Mouse (Mus musculus): ENCODE measurements around the gene Crygn. TPM values are rescaled to one million over a fixed set of nuclear protein-coding genes. Genes with fewer than 3 reads are reported as not detected.

The Crygn gene
- polyA plus RNA-seq, 1 experiment from 2014 or later, result 0.77 TPM

DNA sequence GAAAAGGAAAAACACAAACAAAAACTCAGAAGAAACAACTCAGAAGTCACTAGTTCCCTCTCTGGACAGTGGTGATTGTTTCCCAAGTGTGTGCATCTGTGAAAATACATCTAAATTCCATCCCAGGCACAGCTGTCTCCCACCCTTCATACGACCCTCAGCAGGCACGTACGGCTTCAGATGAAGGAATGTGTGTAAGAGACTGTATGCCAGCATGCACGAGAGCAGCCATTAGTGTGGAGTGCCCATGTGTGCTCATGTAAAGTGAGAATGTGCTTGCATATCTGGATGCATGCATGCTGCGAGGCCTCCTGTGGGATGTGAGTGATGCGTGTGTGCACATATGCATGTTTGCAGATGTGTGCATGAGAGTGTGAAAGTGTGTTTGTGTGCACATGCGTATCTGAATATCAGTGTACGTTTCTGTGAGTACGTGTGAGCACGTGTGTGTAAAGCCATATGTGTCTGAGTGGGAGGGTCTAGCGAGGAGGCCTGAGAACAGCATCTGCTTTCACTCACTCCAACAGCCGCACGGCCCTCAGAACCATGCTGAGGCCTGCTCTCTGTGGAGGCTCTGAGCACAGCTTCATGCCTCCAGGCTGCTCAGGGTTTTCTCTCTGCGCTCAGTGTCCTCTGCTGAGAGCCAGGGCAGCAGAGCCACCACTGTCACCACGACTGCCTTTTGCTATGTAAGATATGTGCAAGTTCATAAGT, 16.5 kb downstream of the Crygn start:
- Histone ChIP-seq H3K27me3 (no peaks in the 10 kb centered on the region), H3K4me2 (no peak overlapping the region), H3K36me3 (no peaks in the 10 kb centered on the region), H3K9ac (no peak overlapping the region), H3K27ac (replicated peaks) (no peak overlapping the region), H3K4me3 (no peak overlapping the region), H3K4me1 (replicated peaks) (no peaks in the 10 kb centered on the region), H3K9me3 (no peaks in the 10 kb centered on the region)
- WGBS, result 72% methylated on average over 15 of the region's 15 CpGs
- no peak for ATAC-seq (ENCODE audit: low FRiP score, low read depth)

- Histone ChIP-seq H3K27me3 (no peaks in the 10 kb centered on the region), H3K4me3 (no peak overlapping the region), H3K9me3 (no peaks in the 10 kb centered on the region), H3K27ac (replicated peaks) (peak overlapping the region; percentile 23; the same call in 1 of the 2 replicates), H3K4me1 (replicated peaks) (no peaks in the 10 kb centered on the region), H3K4me2 (no peak overlapping the region), H3K36me3 (no peaks in the 10 kb centered on the region), H3K9ac (no peak overlapping the region)
- WGBS, result 63% methylated on average over 15 of the region's 15 CpGs
- no peak for ATAC-seq (ENCODE audit: low FRiP score, low read depth)
Observed at GRCm38 (mm10) chr5:24739141-24739753, 18.6 kb downstream of the Crygn start.

DNA sequence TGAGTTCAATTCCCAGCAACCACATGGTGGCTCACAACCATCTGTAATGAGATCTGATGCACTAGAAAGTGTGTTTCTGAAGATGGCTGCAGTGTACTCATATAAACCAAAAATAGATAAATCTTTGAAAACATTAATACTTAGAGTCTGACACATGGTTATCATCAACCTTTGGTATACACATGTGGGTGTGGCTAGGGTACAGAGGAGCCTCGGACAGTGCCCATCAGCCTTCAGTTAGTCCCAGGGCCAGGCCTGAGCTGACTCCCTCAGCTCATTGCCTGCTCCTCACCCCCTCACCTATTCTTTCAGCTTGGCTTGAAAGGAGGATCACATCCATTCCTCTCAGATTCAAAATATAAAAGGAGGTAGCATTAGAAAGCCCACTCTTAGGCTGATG, 19.3 kb downstream of the Crygn start:
- no peaks in the 10 kb centered on the region for H3K36me3 ChIP-seq
- ATAC-seq (ENCODE audit: low FRiP score, low read depth), result no peak
- H3K4me2 ChIP-seq, result no peak overlapping the region
- no peaks in the 10 kb centered on the region for H3K9me3 ChIP-seq
- 88% methylated on average over 1 of the region's 1 CpGs for WGBS
- H3K4me1 ChIP-seq (replicated peaks), result 0 out of 2 replicates have a peak, but pooled peaks cover under 1% of the 10 kb centered on the region
- H3K27ac ChIP-seq (replicated peaks), result no peak overlapping the region
- H3K9ac ChIP-seq, result no peak overlapping the region
- H3K4me3 ChIP-seq, result no peak overlapping the region
- H3K27me3 ChIP-seq, result no peaks in the 10 kb centered on the region

DNA sequence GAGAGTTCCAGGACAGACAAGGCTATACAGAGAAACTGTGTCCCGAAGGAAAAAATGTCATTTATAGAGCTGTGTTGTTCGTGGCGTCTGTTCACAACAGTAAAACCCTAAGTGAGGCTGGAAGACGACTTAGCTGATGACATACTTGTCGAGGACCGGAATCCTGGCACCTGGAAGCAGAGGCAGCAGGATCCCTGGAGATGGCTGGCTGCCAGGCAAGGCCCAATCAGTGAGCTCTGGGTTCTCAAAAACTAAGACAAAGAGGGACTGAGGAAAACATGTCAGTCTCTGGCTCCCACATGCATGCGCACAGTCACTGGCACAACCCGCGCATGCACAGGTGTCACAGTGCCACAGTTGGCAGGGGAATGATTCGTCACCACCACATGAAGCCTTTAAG, 20.2 kb downstream of the Crygn start:
- H3K4me2 ChIP-seq, result no peak overlapping the region
- ATAC-seq (ENCODE audit: low FRiP score, low read depth), result no peak
- no peaks in the 10 kb centered on the region for H3K27me3 ChIP-seq
- H3K9me3 ChIP-seq, result no peaks in the 10 kb centered on the region
- 92% methylated on average over 10 of the region's 10 CpGs for WGBS
- no peak overlapping the region for H3K4me3 ChIP-seq
- H3K9ac ChIP-seq, result no peak overlapping the region
- H3K27ac ChIP-seq (replicated peaks), result no peak overlapping the region
- no peaks in the 10 kb centered on the region for H3K36me3 ChIP-seq
- H3K4me1 ChIP-seq (replicated peaks), result peaks cover 9% of the 10 kb centered on the region; the same call in 1 of the 2 replicates

DNA sequence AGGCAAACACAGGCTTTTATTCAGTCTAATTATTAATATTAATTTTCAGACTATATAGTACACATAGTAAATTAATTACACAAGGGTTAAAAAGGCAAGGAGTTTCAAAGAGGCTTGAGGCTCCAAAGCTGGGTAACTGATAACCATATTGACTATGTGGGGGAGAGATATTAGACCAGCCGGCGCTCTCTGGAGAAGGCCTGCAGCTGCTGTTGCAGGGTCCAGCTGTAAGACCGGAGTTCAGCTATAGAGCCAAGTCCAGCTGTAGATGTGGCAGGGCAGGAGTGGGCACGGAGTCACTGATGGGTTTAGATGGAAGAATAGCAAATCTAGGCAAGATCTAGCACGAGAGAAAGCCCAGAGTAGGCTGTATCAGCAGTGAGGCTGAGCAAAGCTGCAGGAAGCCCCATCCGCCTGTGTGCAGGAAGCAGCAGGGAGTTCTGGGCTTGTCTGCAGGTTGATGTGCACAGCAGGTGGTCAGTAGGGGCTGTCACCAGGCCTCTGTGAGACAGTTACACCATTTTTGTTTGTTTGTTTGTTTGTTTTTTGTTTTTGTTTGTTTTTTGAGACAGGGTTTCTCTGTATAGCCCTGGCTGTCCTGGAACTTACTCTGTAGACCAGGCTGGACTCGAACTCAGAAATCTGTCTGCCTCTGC, 23.9 kb downstream of the Crygn start:
- Histone ChIP-seq H3K4me2 (no peak overlapping the region), H3K27ac (replicated peaks) (no peak overlapping the region), H3K9ac (no peak overlapping the region), H3K36me3 (no peaks in the 10 kb centered on the region), H3K9me3 (no peaks in the 10 kb centered on the region), H3K4me1 (replicated peaks) (peaks cover 25% of the 10 kb centered on the region), H3K4me3 (no peak overlapping the region), H3K27me3 (peaks cover 27% of the 10 kb centered on the region)
- ATAC-seq (ENCODE audit: low FRiP score, low read depth), result no peak
- WGBS, result 62% methylated on average over 7 of the region's 7 CpGs

GRCm38 (mm10) chr5:24733134-24733533, 24.7 kb downstream of the Crygn start:
- Histone ChIP-seq H3K9ac (no peak overlapping the region), H3K4me1 (replicated peaks) (peaks cover 25% of the 10 kb centered on the region), H3K9me3 (no peaks in the 10 kb centered on the region), H3K36me3 (no peaks in the 10 kb centered on the region), H3K4me2 (no peak overlapping the region), H3K27ac (replicated peaks) (no peak overlapping the region), H3K4me3 (no peak overlapping the region), H3K27me3 (peaks cover 33% of the 10 kb centered on the region)
- 1% methylated on average over 8 of the region's 8 CpGs for WGBS
- peak; percentile 64; the same call in 1 of the 2 replicates for ATAC-seq (ENCODE audit: low FRiP score, low read depth)

GRCm38 (mm10) chr5:24730986-24731385, 26.8 kb downstream of the Crygn start:
- Histone ChIP-seq H3K9me3 (no peaks in the 10 kb centered on the region), H3K4me3 (peak overlapping the region; percentile 42), H3K4me1 (replicated peaks) (peaks cover 25% of the 10 kb centered on the region), H3K36me3 (no peaks in the 10 kb centered on the region), H3K4me2 (peak overlapping the region; percentile 59), H3K27ac (replicated peaks) (no peak overlapping the region), H3K27me3 (peaks cover 36% of the 10 kb centered on the region), H3K9ac (0 out of 2 replicates have a peak overlapping the region, but pooled peaks have one; percentile 43)
- WGBS, result 4% methylated on average over 15 of the region's 15 CpGs
- ATAC-seq (ENCODE audit: low FRiP score, low read depth), result no peak

GRCm38 (mm10) chr5:24730488-24730871, 27.3 kb downstream of the Crygn start, which contains the start of gene Wdr86:
Gene Wdr86, minus strand, starts transcription at chr5:24730727.
- Histone ChIP-seq H3K27ac (replicated peaks) (no peak within 1 kb of the TSS), H3K4me2 (peak within 1 kb of the TSS; percentile 59)
- under 1% methylated on average over 23 of the region's 23 CpGs for WGBS

GRCm38 (mm10) chr5:24729797-24730487, 27.9 kb downstream of the Crygn start:
- no peaks in the 10 kb centered on the region for H3K9me3 ChIP-seq
- no peaks in the 10 kb centered on the region for H3K36me3 ChIP-seq
- peak overlapping the region; percentile 59 for H3K4me2 ChIP-seq
- peak overlapping the region; percentile 42 for H3K4me3 ChIP-seq
- no peak for ATAC-seq (ENCODE audit: low FRiP score, low read depth)
- peaks cover 36% of the 10 kb centered on the region for H3K27me3 ChIP-seq
- peaks cover 28% of the 10 kb centered on the region for H3K4me1 ChIP-seq (replicated peaks)
- 2% methylated on average over 48 of the region's 49 CpGs for WGBS
- no peak overlapping the region for H3K27ac ChIP-seq (replicated peaks)
- peak overlapping the region; percentile 43 for H3K9ac ChIP-seq

More at GRCm38 (mm10) chr5:24730488-24730871, 27.3 kb downstream of the Crygn start, which contains the start of gene Wdr86:
- Histone ChIP-seq H3K9ac (peak within 1 kb of the TSS; percentile 43), H3K4me1 (replicated peaks) (peaks cover 25% of the 10 kb centered on the region), H3K4me3 (peak within 1 kb of the TSS; percentile 42), H3K36me3 (no peaks in the 10 kb centered on the region), H3K27me3 (peaks cover 36% of the 10 kb centered on the region), H3K9me3 (no peaks in the 10 kb centered on the region)
- ATAC-seq (ENCODE audit: low FRiP score, low read depth), result peak; percentile 37; the same call in 1 of the 2 replicates

DNA sequence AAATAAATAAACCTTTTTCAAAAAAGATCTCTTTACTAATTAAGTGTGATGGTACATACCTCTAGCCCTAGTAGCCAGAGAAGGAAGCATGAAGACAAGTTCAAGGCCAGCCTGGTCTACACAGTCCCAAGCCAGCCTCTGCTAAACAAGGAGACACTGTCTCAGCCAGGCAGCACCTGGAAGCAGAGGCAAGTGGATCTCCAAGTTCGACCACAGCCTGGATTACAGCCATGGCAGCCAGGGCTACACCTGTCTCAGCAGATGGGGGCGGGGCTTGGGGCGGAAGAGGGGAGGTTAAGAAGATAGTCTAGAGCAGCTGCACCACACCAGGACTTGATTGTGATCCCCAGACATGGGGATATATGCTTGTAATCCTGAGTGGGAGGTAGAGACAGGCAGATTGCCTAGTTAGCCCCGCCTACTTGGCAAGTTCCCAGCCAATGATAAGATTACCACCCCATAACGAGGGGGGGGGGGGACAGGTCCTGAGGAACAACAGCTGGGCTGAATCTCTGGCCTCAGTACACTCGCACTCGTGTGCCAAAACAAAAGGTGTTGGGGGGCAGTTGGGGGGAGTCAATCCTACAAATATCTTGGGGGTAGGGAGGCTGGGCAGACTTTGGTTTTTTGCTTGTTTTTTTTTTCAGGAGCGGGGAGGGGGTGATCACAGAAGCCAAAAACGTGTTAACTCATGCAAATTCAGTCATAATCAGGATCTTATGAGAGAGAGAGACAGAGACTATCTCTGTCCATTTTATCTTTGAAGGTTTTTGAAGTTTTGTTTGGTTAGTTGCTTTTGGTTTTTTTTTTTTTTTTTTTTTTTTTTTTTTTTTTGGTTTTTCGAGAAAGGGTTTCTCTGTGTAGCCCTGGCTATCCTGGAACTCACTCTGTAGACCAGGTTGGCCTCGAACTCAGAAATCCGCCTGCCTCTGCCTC, 30.6 kb downstream of the Crygn start:
- ATAC-seq (ENCODE audit: low FRiP score, low read depth), result no peak
- Histone ChIP-seq H3K9me3 (no peaks in the 10 kb centered on the region), H3K27me3 (peaks cover 36% of the 10 kb centered on the region), H3K36me3 (no peaks in the 10 kb centered on the region), H3K27ac (replicated peaks) (no peak overlapping the region), H3K4me2 (no peak overlapping the region), H3K4me1 (replicated peaks) (peaks cover 28% of the 10 kb centered on the region), H3K4me3 (no peak overlapping the region), H3K9ac (no peak overlapping the region)
- WGBS, result 71% methylated on average over 12 of the region's 12 CpGs

DNA sequence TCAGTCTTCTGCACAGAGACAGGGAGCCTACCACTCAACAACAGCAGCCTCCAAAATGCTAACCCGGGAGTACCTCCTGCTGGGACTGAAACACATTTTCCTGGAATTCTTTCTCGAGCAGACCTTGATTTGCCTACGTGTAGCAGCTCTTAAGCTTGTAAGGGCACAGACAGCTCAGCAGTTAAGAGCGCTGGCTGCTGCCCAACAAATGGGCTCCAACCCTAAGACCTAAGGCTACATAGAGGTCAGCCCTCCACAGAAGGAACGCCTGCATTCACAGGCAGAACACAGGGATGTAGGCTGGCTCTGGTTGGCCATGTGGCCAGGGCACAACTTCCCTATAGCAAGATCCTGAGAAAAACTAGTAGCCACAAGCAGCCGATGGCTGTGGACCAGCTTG, 31.9 kb downstream of the Crygn start:
- H3K9ac ChIP-seq, result no peak overlapping the region
- H3K4me2 ChIP-seq, result no peak overlapping the region
- H3K27me3 ChIP-seq, result peaks cover 27% of the 10 kb centered on the region
- peaks cover 27% of the 10 kb centered on the region for H3K4me1 ChIP-seq (replicated peaks)
- H3K36me3 ChIP-seq, result no peaks in the 10 kb centered on the region
- 73% methylated on average over 6 of the region's 6 CpGs for WGBS
- H3K4me3 ChIP-seq, result no peak overlapping the region
- no peak overlapping the region for H3K27ac ChIP-seq (replicated peaks)
- no peak for ATAC-seq (ENCODE audit: low FRiP score, low read depth)
- H3K9me3 ChIP-seq, result no peaks in the 10 kb centered on the region

Measured in hindbrain, embryonic 15.5 days (tissue).